ENCODE assay signal across 7 mouse cellular contexts in genomic region chr19:41263630-41264295, GRCm38 (mm10). TPM values are rescaled to one million over a fixed set of nuclear protein-coding genes. Genes with fewer than 3 reads are reported as not detected.
DNase-seq lines count a peak whose midpoint lies in the region; ATAC-seq lines count a peak whose summit lies in the region.

Tm9sf3 (minus strand) TSS chr19:41263997.

- no peaks in the 10 kb centered on the region for H3K9me3 ChIP-seq in embryonic facial prominence, embryonic 10.5 days
- no peaks in the 10 kb centered on the region for H3K9me3 ChIP-seq in limb, embryonic 11.5 days (ENCODE audit: control insufficient read depth, low read length)
- no peaks in the 10 kb centered on the region for H3K9me3 ChIP-seq in midbrain, embryonic 14.5 days (ENCODE audit: control insufficient read depth, low read length)

- H3K9ac ChIP-seq in limb, embryonic 11.5 days (ENCODE audit: low read length), result peak within 1 kb of the TSS; percentile 94
- peak within 1 kb of the TSS; percentile 95 for H3K9ac ChIP-seq in midbrain, embryonic 14.5 days (replicated peaks; ENCODE audit: low read length)

- under 1% methylated on average over 97 of the region's 98 CpGs for WGBS in embryonic facial prominence, embryonic 10.5 days
- under 1% methylated on average over 81 of the region's 98 CpGs for WGBS in limb, embryonic 11.5 days
- WGBS in midbrain, embryonic 14.5 days, result under 1% methylated on average over 91 of the region's 98 CpGs

- no peaks in the 10 kb centered on the region; the same call in 1 of the 2 replicates for H3K36me3 ChIP-seq in embryonic facial prominence, embryonic 10.5 days (replicated peaks)
- no peaks in the 10 kb centered on the region for H3K36me3 ChIP-seq in limb, embryonic 11.5 days (ENCODE audit: control insufficient read depth, insufficient read depth, low read length)
- no peaks in the 10 kb centered on the region for H3K36me3 ChIP-seq in midbrain, embryonic 14.5 days (ENCODE audit: control insufficient read depth, insufficient read depth, low read length)

- peak; percentile 74 for ATAC-seq in granulocyte monocyte progenitor cell, adult 5-6 weeks (replicated peaks; ENCODE audit: poor library complexity, severe bottlenecking)
- peak; percentile 84 for ATAC-seq in limb, embryonic 11.5 days (ENCODE audit: insufficient number of reproducible peaks, low FRiP score, low TSS enrichment, low read depth)
- peak; percentile 92 for ATAC-seq in midbrain, embryonic 14.5 days (ENCODE audit: low FRiP score, low TSS enrichment)

- H3K4me2 ChIP-seq in limb, embryonic 11.5 days (ENCODE audit: low read depth, severe bottlenecking), result peak within 1 kb of the TSS; percentile 68
- peak within 1 kb of the TSS; percentile 86 for H3K4me2 ChIP-seq in midbrain, embryonic 14.5 days (ENCODE audit: low read length)

- H3K27ac ChIP-seq in embryonic facial prominence, embryonic 10.5 days (replicated peaks), result peak within 1 kb of the TSS; percentile 98
- peak within 1 kb of the TSS; percentile 93 for H3K27ac ChIP-seq in limb, embryonic 11.5 days (replicated peaks; ENCODE audit: low read depth, low read length)
- H3K27ac ChIP-seq in midbrain, embryonic 14.5 days (replicated peaks; ENCODE audit: low read depth, low read length), result peak within 1 kb of the TSS; percentile 97

- H3K4me3 ChIP-seq in embryonic facial prominence, embryonic 10.5 days, result peak within 1 kb of the TSS; percentile 93
- H3K4me3 ChIP-seq in limb, embryonic 11.5 days (ENCODE audit: low read depth, low read length), result peak within 1 kb of the TSS; percentile 79
- H3K4me3 ChIP-seq in midbrain, embryonic 14.5 days (replicated peaks; ENCODE audit: low read depth, low read length), result peak within 1 kb of the TSS; percentile 93

- DNase-seq in adrenal gland, postnatal 10 days, result peak; percentile 93
- DNase-seq in embryonic facial prominence, embryonic 10.5 days (ENCODE audit: low spot score), result peak; percentile 91
- DNase-seq in kidney, adult 18-20 months, result peak; percentile 88
- peak; percentile 86 for DNase-seq in limb, embryonic 11.5 days (ENCODE audit: low spot score)
- peak; percentile 94 for DNase-seq in midbrain, embryonic 14.5 days
- peak; percentile 76 to 83 for DNase-seq in spleen, adult 18-20 months

- no peaks in the 10 kb centered on the region for H3K27me3 ChIP-seq in embryonic facial prominence, embryonic 10.5 days (replicated peaks; ENCODE audit: low read depth, poor library complexity, severe bottlenecking)
- no peaks in the 10 kb centered on the region for H3K27me3 ChIP-seq in limb, embryonic 11.5 days (ENCODE audit: control insufficient read depth, insufficient read depth, low read length)
- no peaks in the 10 kb centered on the region for H3K27me3 ChIP-seq in midbrain, embryonic 14.5 days (ENCODE audit: control insufficient read depth, insufficient read depth, low read length)

- peaks cover 30% of the 10 kb centered on the region for H3K4me1 ChIP-seq in embryonic facial prominence, embryonic 10.5 days
- H3K4me1 ChIP-seq in limb, embryonic 11.5 days (ENCODE audit: control insufficient read depth, insufficient read depth, low read length), result no peaks in the 10 kb centered on the region
- peaks cover 26% of the 10 kb centered on the region for H3K4me1 ChIP-seq in midbrain, embryonic 14.5 days (ENCODE audit: control insufficient read depth, insufficient read depth, low read length)

RNA-seq across cellular contexts. Expression of gene Tm9sf3, which starts in this region (rescaled TPM):
- total RNA-seq in adrenal gland, postnatal 10 days (2021), result 100 to 1,000 TPM; 143 to 149 TPM
- polyA plus RNA-seq in embryonic facial prominence, embryonic 10.5 days (2016; fragmentation: Nextera tagmentation; extraction: Ambion mirVana), result 95.9 and 96.9 TPM in 2 replicates
- total RNA-seq in granulocyte monocyte progenitor cell, adult 5-6 weeks (2014; fragmentation: Nextera tagmentation), result 133 TPM in 2 replicates
- total RNA-seq in granulocyte monocyte progenitor cell, adult 5-6 weeks (2017), result 296 and 339 TPM in 2 replicates
- 132 and 139 TPM in 2 replicates for polyA plus RNA-seq in limb, embryonic 11.5 days (2014; fragmentation: Nextera tagmentation; extraction: Ambion mirVana)
- polyA plus RNA-seq in midbrain, embryonic 14.5 days (2014; fragmentation: Nextera tagmentation; extraction: Ambion mirVana), result 74.4 and 112 TPM in 2 replicates

Comparison
In these comparisons a context has a peak if more than half of its experiments do, and no peak if none do; other contexts are left out.
1. Peak in every context shown above with its lines: DNase-seq, ATAC-seq, H3K4me3 ChIP-seq and H3K27ac ChIP-seq.